Mouse (Mus musculus): ENCODE measurements around the gene Dapk1. TPM values are rescaled to one million over a fixed set of nuclear protein-coding genes. Genes with fewer than 3 reads are reported as not detected.

The Dapk1 gene
- polyA plus RNA-seq, 1 experiment, result 37.8 TPM

- no peak overlapping the region for H3K4me3 ChIP-seq (ENCODE audit: low read depth, low read length)
- no peaks in the 10 kb centered on the region for H3K4me1 ChIP-seq (ENCODE audit: control insufficient read depth, insufficient read depth, low read length)
- TF ChIP-seq CTCF (IDR thresholded peaks at IDR 0.05; ENCODE audit: low read depth, low read length), result no peak
- no peak for TF ChIP-seq EP300 (IDR thresholded peaks at IDR 0.05; ENCODE audit: insufficient read depth, low read depth, low read length)
- TF ChIP-seq POLR2A (IDR thresholded peaks at IDR 0.05; ENCODE audit: insufficient read depth, low read length), result no peak
- H3K9ac ChIP-seq (ENCODE audit: low read depth, poor library complexity, severe bottlenecking), result no peak overlapping the region
- H3K27me3 ChIP-seq (ENCODE audit: control insufficient read depth, insufficient read depth, low read length, poor library complexity, severe bottlenecking), result no peaks in the 10 kb centered on the region
- H3K9me3 ChIP-seq (replicated peaks; ENCODE audit: control insufficient read depth, insufficient read depth, low read length, poor library complexity, severe bottlenecking), result no peaks in the 10 kb centered on the region
- H3K27ac ChIP-seq (ENCODE audit: insufficient read depth, low read length), result no peak overlapping the region
- H3K36me3 ChIP-seq (ENCODE audit: control insufficient read depth, insufficient read depth, low read length, poor library complexity, severe bottlenecking), result no peaks in the 10 kb centered on the region
Observed at GRCm38 (mm10) chr13:60674911-60675310, 73.2 kb downstream of the Dapk1 start.

DNA sequence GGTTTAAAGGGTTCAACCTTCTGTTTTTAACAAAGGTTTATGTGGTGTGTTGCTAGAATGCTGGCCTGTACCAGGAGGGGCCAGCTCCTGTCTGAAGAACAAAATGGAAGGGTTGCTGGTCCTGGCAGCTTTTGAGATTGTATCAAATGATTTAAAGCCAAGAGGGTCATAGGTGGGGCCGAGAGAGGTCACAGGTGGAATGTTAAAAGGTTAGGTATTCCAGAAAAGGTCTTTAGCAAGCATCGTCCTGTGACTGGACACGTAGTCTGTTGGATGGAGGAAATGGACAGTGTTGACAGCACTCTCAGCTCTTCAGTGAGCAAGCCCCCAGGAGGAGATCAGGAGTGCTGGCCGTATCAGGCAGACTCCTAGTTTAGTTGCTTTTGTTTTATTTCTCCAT is 73.7 kb downstream of the Dapk1 start:
- H3K27ac ChIP-seq (ENCODE audit: insufficient read depth, low read length), result no peak overlapping the region
- TF ChIP-seq POLR2A (IDR thresholded peaks at IDR 0.05; ENCODE audit: insufficient read depth, low read length) (no peak), EP300 (IDR thresholded peaks at IDR 0.05; ENCODE audit: insufficient read depth, low read depth, low read length) (no peak), CTCF (IDR thresholded peaks at IDR 0.05; ENCODE audit: low read depth, low read length) (no peak)
- H3K9me3 ChIP-seq (replicated peaks; ENCODE audit: control insufficient read depth, insufficient read depth, low read length, poor library complexity, severe bottlenecking), result no peaks in the 10 kb centered on the region
- no peak overlapping the region for H3K9ac ChIP-seq (ENCODE audit: low read depth, poor library complexity, severe bottlenecking)
- H3K4me3 ChIP-seq (ENCODE audit: low read depth, low read length), result no peak overlapping the region
- no peaks in the 10 kb centered on the region for H3K4me1 ChIP-seq (ENCODE audit: control insufficient read depth, insufficient read depth, low read length)
- H3K27me3 ChIP-seq (ENCODE audit: control insufficient read depth, insufficient read depth, low read length, poor library complexity, severe bottlenecking), result no peaks in the 10 kb centered on the region
- no peaks in the 10 kb centered on the region for H3K36me3 ChIP-seq (ENCODE audit: control insufficient read depth, insufficient read depth, low read length, poor library complexity, severe bottlenecking)

GRCm38 (mm10) chr13:60678912-60679311 is 77.2 kb downstream of the Dapk1 start:
- no peak overlapping the region for H3K4me3 ChIP-seq (ENCODE audit: low read depth, low read length)
- TF ChIP-seq EP300 (IDR thresholded peaks at IDR 0.05; ENCODE audit: insufficient read depth, low read depth, low read length), result no peak
- no peak for TF ChIP-seq CTCF (IDR thresholded peaks at IDR 0.05; ENCODE audit: low read depth, low read length)
- TF ChIP-seq POLR2A (IDR thresholded peaks at IDR 0.05; ENCODE audit: insufficient read depth, low read length), result no peak
- 0 out of 2 replicates have a peak, but pooled peaks cover 3% of the 10 kb centered on the region for H3K9me3 ChIP-seq (replicated peaks; ENCODE audit: control insufficient read depth, insufficient read depth, low read length, poor library complexity, severe bottlenecking)
- H3K36me3 ChIP-seq (ENCODE audit: control insufficient read depth, insufficient read depth, low read length, poor library complexity, severe bottlenecking), result no peaks in the 10 kb centered on the region
- H3K9ac ChIP-seq (ENCODE audit: low read depth, poor library complexity, severe bottlenecking), result no peak overlapping the region
- H3K27ac ChIP-seq (ENCODE audit: insufficient read depth, low read length), result no peak overlapping the region
- no peaks in the 10 kb centered on the region for H3K27me3 ChIP-seq (ENCODE audit: control insufficient read depth, insufficient read depth, low read length, poor library complexity, severe bottlenecking)
- no peaks in the 10 kb centered on the region for H3K4me1 ChIP-seq (ENCODE audit: control insufficient read depth, insufficient read depth, low read length)

- H3K9ac ChIP-seq (ENCODE audit: low read depth, poor library complexity, severe bottlenecking), result no peak overlapping the region
- 0 out of 2 replicates have a peak, but pooled peaks cover 3% of the 10 kb centered on the region for H3K9me3 ChIP-seq (replicated peaks; ENCODE audit: control insufficient read depth, insufficient read depth, low read length, poor library complexity, severe bottlenecking)
- H3K27me3 ChIP-seq (ENCODE audit: control insufficient read depth, insufficient read depth, low read length, poor library complexity, severe bottlenecking), result no peaks in the 10 kb centered on the region
- no peaks in the 10 kb centered on the region for H3K36me3 ChIP-seq (ENCODE audit: control insufficient read depth, insufficient read depth, low read length, poor library complexity, severe bottlenecking)
- no peak overlapping the region for H3K4me3 ChIP-seq (ENCODE audit: low read depth, low read length)
- H3K4me1 ChIP-seq (ENCODE audit: control insufficient read depth, insufficient read depth, low read length), result no peaks in the 10 kb centered on the region
- TF ChIP-seq CTCF (IDR thresholded peaks at IDR 0.05; ENCODE audit: low read depth, low read length), result no peak
- no peak for TF ChIP-seq EP300 (IDR thresholded peaks at IDR 0.05; ENCODE audit: insufficient read depth, low read depth, low read length)
- TF ChIP-seq POLR2A (IDR thresholded peaks at IDR 0.05; ENCODE audit: insufficient read depth, low read length), result no peak
- no peak overlapping the region for H3K27ac ChIP-seq (ENCODE audit: insufficient read depth, low read length)
Observed at GRCm38 (mm10) chr13:60682714-60683695, 81.3 kb downstream of the Dapk1 start.

GRCm38 (mm10) chr13:60684050-60684760 is 82.5 kb downstream of the Dapk1 start:
- no peak overlapping the region for H3K9ac ChIP-seq (ENCODE audit: low read depth, poor library complexity, severe bottlenecking)
- H3K4me1 ChIP-seq (ENCODE audit: control insufficient read depth, insufficient read depth, low read length), result no peaks in the 10 kb centered on the region
- H3K4me3 ChIP-seq (ENCODE audit: low read depth, low read length), result no peak overlapping the region
- H3K9me3 ChIP-seq (replicated peaks; ENCODE audit: control insufficient read depth, insufficient read depth, low read length, poor library complexity, severe bottlenecking), result 0 out of 2 replicates have a peak, but pooled peaks cover 3% of the 10 kb centered on the region
- H3K27ac ChIP-seq (ENCODE audit: insufficient read depth, low read length), result no peak overlapping the region
- no peaks in the 10 kb centered on the region for H3K27me3 ChIP-seq (ENCODE audit: control insufficient read depth, insufficient read depth, low read length, poor library complexity, severe bottlenecking)
- H3K36me3 ChIP-seq (ENCODE audit: control insufficient read depth, insufficient read depth, low read length, poor library complexity, severe bottlenecking), result no peaks in the 10 kb centered on the region
- no peak for TF ChIP-seq CTCF (IDR thresholded peaks at IDR 0.05; ENCODE audit: low read depth, low read length)
- no peak for TF ChIP-seq POLR2A (IDR thresholded peaks at IDR 0.05; ENCODE audit: insufficient read depth, low read length)
- TF ChIP-seq EP300 (IDR thresholded peaks at IDR 0.05; ENCODE audit: insufficient read depth, low read depth, low read length), result no peak

Measured in ES-Bruce4 (cell line).